Mouse (Mus musculus) WW6 (cell line): ENCODE data around the gene Stox2.

Experiments used
- DNase-seq: peaks from one replicate; pipeline ENCODE4 v3.0.0-alpha.2; 2013; ENCODE audit warnings: low read depth, low spot score

Gene Stox2

DNA sequence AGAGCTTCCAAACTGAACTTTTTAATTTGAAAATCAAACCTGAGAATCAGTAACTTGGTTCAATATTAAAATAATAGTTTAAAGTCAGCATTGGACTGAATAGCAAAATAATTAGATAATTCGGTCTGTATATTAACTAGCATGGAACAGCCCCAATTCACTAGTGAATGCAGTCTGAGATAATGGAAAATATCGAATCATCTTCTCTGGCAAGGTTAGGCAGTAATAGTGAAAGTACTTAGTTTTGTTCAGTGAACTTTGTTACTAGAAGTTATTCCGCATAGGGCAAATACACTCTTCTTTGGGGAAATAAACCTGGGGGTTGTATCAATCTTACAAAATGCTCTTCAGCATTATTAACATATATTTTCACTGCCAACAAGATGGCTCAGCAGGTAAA, 147.7 kb downstream of the Stox2 start:
- no peak for DNase-seq

DNA sequence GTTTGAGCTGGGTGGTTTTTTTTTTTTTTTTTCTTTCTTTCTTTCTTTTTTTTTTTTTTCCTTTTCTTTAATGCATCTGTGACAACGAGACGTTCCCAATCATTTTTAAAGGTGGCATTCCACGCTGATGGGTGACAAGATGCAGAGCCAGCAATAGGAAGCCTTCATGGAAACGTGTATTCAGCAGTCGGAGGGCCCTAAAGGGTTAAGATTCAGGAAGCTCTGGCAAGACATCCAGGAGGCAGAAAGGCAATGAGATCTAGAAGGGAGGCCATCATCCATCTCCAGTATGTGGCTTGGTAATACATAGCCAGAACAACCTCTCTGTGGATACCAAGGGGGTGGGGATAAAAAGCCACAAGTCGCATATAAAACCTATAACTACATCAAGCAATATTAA, 156.5 kb downstream of the Stox2 start:
- no peak for DNase-seq

DNA sequence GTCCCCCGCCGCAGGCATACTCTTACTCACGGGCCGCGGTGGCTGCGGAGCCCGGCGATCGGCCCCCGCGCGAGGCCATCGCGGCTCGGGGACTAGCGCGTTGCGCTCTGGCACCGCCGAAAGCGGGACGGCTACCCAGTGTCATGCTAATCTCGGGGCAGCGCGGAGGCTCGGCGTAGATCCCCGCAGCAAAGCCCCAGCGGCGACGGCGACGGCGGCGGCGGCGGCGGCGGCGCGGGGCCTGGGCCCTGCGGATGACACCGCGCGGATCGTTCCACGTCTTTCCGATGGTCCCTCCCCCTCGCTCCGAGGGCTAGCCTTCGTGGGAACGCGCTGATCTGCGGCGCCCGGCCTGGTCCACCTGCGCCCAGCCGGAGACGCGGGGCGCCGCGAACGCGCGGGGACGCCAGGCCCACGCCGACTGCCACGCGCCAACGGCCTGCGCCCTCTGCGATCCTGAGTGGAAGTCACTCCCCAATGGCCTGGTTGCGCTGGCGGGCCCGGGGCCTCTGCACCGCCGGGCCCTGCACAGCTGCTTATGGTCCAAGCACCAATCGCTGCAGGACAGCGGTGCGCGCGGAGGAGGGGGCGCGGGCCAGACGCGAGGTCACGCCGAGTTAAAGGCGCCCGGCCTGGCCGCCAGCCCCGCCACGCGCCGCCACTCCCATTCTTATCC, 157.2 kb downstream of the Stox2 start:
- DNase-seq, result no peak

DNA sequence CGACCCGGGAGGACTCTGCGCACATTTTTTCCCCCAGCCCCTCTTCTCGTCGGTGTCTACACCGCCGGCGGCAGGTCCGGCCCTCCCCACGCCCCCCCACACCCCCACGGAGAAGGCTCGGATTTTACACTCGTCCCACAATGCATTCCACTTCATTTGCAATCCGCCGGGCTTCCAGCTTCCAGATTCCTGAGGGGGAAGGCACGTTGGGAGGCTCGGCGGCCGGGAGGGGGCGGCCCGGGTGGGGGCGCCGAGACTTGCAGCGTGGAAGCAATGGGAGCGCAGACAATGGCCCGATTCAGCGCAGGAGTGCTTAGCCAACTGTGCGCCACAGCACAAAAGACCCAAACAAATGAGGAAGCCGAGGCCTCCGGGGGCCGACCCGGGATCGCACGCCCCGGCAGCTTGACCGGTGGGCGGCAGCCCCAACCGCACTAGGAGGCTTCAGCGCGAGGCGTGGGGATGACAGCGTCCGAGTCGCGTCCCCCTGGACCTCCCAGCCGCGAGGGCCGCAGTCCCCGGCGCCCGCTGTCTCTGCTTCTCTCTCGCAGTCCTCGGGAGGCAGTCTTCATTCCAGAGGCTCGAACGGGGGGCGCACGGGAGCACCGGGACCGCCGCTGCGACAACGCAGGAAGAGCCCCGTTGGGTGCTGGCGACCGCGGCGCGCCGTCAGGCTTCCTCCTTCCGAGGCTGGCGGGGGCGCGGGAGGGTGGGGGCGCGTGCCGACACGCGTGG, 157.9 kb downstream of the Stox2 start:
- no peak for DNase-seq

DNA sequence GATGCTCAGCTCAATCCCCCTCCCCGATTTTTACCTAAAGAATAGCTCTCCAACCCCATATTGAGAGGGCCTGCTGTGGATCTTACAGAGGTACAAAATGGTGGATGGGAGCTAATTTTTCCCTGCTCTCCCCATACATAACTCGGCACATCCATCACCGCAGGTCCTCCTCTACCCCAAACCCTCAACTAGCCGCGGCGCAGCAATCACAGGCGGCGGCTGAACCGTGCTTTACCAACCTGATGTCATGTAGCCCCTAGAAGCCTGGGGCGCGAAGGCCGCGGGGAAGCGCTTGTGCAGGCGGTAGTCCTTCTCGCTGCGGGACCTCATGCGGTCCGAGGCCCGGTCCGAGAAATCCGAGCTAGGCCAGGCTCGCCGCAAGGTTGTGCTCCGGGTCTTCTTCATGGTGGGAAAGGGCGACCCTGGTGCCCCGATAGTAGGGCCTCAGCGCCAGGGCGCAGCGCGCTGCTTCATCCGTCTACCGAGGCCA, 158.5 kb downstream of the Stox2 start:
- DNase-seq, result no peak

DNA sequence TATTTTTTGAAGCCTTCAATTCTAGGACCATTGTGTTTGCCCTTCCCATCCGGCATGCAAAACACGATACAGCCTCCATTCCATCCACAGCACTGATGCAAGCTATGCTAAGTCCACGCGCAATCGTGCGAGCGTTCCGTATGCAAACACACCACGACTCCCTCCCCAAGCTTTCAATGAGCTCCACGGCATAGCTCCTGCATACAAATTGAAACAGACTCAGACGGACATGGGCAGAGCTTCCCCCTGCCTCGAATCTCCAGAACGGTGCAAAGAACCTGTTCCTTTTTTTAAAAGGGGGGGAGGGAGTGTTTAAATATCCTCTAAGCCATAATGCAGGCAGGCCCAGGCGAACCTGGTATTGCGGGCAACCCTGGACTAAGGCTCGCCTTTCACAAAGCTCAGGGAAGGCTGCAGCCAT, 159.0 kb downstream of the Stox2 start:
- no peak for DNase-seq

DNA sequence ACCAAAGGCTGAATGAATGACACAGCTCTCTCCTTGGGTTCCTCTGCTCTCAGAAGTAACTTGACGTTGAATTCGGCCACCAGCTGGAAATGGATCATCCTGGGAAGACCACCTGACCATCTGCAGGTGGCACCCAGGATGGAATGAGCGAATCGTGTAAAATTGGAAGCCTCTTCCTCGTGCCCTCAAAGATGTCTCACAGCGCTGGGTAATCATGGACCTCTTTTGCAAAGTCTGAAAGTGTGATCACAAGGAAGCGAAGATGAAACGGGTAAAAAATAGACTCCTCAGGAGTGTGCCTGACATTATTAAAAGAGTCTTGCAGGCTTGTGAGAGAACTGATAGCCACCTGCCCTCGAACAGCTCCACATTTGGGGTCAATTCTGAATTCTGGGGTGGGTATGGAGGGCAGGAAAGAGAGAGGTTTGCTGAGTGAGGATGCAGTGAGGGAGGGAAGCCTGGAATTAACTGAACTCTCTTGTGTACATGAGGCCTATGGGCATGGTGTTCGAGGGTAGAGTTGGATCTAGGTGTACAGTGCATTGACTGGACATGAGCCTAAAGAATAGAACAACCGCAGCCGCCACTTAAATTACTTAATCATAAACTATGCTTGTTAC, 160.0 kb downstream of the Stox2 start:
- DNase-seq, result no peak

DNA sequence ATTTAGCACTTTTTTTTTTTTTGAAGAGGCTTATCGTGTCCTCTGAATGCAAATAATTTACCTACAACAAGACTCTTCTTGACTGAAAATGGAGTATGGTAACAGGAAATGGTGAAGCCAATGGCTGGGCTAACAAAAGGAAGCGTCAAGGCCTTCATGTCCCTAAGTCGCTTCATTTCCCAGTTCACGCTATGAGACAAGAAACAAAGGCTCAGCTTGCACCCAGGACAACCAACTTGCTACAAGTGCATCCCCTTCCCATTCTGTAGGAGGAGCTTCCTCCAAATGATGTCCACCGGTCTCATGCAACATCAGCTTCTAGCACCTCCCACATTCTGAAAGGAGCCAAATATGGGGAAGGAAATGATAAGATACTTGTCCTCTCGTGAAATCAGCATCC, 160.7 kb downstream of the Stox2 start:
- DNase-seq, result no peak

DNA sequence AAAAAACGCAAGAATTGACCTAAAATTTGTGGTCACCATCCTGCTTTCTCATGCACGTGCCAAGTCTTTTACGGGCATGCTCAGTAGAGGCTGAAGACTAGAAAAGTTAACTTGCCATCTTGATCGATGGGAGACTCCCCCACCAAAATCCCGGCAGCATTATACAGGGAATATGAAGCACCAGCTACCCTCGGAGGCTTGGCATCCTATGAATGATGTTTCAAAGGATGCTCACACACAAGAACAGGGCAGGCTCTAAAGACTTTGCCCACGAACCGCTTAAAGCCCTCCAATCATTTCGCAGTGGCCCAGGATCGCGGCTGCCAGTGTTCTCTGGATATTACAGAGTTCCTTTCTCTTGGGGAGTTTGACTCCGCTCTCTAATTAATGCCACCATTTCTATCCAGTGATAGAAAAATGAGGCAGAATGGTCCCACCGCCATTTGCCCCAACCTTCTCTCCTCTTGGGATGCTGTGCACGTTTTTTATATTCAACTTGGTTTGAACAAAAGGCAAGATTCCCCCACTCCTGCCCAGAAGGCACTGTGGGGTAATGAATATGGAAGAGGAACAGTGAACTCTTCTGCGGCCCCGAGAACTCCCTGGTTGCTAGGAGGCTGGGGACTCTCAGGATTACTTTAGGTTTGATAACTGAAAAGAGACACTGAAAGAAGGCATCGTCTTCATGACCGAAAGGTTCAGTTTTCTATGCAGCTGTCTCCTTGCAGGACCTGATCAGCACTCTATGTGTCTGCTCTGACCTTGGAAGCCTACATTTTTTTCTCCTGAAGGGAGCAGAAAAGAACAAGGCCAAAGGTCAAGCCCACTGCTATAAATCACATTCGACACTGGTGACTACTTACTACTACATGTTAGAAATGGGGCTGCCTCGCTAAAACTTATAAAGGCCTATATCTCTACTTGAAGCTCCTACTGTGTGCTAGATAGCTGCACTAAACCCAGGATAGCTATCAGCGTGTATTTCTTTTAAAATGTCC, 161.5 kb downstream of the Stox2 start:
- DNase-seq, result no peak

DNA sequence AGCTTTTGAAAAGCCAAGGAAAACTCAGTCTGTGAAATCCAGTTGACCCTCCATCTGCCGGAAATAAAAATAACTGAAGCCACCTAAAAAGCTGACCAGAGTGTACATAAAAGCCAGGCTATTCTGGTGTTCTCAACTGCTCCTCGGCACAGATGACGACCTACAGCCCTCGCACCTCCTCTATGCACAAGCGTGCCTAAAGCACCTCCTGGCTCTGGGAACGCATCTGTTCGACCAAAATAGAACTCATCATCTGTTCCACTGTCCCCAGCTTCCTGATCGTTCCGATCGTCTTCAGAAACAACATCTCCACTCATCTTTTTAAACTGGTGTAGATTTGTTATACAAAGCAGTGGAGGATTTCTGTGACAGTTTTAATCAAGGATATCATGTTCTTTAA, 166.3 kb downstream of the Stox2 start:
- no peak for DNase-seq

DNA sequence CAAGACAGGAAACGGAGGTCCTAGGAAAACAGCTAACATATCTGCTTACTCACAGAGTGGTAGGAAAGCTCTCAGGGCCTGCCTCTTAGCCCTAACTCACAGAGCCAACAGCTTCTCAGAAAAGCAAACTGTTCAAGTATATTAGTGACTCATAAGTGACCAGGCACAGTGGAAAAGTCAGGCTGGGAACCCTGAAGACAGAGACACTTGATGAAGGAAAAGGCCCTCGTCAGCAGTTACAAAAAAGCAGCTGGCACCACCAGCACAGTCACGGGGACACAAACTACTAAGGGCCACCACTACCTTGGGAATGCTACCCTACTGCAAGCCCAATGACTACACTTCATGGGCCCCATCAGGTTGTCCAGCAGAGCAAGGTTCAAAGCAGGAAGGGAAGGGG, 168.0 kb downstream of the Stox2 start:
- DNase-seq, result no peak

DNA sequence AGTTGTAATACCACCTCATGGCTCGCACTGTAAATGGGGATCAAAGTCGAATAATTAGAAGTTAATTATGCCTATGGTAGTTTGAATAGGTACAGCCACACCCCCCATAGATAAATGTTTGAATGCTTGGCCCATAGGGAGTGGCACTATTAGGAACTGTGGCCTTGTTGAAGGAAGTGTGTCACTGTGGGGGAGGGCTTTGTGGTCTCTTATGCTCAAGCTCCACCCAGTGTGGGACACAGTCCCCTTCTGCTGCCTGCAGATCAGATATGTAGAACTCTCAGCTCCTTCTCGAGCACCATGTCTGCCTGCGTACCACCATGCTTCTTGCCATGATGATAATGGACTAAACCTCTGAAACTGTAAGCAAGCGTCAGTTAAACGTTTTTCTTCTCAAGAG, 177.2 kb downstream of the Stox2 start:
- no peak for DNase-seq

DNA sequence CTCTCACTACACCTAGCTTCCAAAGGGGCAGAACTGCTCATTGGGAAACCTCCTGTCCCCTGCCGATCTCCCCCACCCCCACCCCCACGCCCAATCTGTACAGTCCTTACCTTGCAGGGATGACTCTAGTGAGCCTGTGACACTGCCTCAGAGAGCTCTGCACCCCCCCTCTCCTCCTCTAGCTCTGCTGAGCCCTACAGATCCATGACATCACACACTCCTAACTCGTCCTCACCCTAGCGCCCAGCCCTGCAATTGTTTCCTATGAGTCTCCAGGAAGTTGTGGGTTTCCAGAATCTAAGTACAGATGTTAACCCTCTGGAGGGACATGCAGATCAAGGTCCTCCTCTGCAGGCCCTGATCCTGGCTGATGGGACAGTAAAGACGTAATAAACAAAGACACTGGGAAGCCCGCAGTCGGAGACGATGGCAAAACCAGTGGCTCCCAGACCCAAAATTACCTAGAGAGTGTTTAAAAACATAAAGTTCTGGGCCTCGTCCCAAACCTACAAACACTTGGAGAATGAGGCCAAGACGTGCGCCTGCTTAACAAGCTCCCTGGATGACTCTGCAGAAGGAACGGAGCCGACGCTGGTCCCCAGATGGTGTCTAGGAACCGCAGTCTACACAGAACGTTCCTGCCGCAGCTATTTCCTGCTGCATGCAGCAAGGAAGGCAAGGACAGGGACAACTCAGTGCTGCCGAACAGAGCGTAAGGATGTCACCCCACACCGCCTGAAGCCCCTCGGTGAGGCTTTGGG, 177.9 kb downstream of the Stox2 start:
- DNase-seq, result no peak

DNA sequence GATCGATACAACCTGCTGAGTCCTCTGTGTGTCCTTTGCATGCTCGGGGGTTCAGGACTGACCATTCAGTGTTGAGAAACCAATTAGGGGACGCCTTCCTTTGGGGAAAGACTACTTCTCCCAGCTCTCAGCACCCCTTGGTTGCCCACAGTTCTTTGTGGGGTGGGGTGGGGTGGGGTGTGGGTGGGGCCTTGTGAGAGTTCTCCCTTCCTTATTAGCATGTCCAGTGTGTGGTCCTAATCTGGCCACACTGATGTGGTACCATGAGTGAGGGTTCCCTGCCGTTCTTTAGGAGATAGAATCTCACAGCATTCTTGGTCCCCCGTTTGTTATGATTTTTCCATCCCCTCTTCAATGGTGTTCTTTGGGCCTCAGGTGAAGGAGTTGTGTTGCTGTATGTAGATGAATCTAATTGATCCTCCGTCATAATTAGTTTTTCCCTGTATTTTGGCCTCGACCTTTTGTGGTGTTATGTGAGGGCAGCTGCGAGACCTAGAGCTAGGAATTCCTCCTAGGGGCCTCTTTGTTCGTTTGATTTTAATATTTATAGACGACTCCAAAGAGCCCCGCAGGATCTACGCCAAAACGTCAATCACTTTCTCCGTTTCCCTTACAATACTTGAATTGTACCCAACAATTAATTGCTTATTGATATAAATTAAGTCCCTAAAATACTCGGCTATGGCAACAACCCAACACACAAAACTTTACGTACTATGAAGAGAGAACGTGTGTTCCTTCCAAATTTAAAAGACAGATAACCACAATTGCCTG, 182.9 kb downstream of the Stox2 start:
- no peak for DNase-seq

DNA sequence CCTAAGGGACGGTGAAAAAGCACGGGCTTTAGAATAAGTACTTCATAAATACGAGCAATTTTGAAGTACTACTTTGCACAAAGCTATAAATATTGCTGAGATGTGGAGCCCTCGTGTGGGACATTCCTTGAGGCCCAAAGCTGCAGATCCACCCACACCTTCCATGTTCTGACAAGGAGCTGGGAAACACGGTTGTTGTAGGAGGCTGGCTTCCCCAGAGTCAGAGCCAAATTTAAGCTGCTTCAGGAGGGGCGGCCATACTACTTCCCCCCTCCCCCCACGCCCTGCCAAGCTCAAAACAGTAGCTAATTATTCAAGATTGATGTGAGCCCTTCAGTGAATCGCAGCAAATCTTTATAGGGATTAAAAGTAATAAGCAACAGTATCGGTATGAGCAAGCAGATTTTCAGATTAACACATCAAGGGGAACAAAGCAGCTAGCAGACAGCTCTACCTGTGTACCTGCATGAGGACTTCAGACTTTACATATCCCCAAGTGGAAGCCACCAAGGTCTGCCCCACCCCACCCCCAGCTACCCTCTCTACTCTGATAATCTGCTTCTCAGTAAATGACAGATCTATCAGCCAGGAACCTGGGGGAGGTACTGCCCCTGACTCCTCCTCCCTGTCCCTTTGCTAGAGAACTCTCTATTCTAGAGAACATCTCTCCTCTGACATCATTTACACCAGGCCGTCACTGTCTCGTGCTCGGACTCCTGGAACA, 185.2 kb downstream of the Stox2 start:
- no peak for DNase-seq

DNA sequence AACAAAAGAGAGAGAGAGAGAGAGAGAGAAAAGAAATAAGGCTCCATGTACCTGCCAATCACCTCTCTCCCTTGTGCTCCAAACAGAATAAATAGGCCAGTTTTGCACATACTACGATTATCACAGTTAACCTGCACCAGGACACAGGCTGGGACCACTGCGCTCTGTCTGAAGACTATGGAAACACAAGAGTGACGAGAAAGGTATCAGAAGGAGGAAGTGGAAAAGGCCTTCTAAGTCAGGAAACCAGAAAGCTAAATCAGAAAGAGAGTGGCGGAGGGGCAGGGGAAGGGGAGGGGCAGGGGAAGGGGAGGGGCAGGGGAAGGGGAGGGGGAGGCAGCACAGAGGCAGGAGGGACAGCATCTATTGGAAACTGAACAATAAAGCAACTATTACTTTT, 195.3 kb downstream of the Stox2 start:
- DNase-seq, result no peak

DNA sequence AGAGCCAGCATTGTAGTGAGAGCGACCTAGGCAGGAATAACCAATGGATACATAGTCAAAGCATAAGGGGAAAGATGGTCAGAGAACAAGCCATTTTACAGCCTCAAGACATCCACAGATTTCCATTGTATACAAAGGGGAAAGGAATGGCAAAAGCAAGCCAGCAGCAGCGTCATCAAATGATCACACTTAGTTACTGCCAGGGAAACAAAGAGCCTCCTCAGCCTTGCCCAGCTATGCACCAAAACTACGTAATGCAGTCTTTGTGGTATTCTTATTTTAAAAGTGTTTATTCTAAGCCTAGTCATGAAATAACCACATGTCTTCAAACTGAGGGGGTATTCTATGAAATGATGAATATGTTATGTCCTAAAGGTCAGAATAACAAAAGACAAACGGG, 201.0 kb downstream of the Stox2 start:
- no peak for DNase-seq

DNA sequence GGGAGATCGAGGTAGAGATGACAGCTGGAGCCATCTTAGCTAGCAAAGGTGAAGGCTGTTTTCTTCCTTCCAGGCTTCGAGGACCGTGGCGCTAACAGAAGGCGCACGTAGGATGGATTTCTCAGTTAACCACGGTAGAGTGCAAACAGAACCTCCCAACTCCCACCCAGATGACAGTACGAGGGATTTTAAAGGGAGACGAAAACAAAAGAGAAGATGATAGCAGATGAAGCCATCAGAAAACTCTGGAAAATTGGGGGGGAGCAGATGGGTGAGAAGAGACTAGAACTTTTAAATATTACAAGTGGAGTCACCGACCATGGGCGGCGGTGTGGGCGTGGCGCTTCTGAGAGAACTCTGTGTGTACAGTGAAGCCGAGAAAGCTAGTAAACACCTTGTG, 202.0 kb downstream of the Stox2 start:
- no peak for DNase-seq

DNA sequence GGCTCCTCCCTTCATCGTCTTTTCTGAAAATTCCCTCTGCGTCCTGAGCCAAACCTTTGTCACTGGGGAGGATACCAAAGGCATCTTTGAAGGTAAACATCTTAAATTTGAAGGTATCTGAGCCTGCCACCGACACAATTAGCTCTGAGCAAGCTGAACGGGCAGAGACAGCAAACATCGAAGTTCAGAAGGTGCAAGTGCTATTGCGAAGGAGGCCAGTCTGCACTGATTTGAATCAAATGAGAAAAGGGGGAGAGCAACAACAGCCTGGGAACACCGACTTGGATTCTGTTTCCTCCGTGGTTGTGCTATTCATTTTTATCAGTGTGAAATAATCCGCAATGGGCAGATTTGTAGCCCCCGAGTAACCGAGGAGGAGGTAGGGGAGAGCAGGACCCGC, 202.5 kb downstream of the Stox2 start:
- no peak for DNase-seq
